Mouse (Mus musculus): ENCODE data around the gene Dll3. TPM values are rescaled to one million over a fixed set of nuclear protein-coding genes. Genes with fewer than 3 reads are reported as not detected.

Gene Dll3
- polyA plus RNA-seq, 1 experiment from 2014 or later, result 19.2 TPM

DNA sequence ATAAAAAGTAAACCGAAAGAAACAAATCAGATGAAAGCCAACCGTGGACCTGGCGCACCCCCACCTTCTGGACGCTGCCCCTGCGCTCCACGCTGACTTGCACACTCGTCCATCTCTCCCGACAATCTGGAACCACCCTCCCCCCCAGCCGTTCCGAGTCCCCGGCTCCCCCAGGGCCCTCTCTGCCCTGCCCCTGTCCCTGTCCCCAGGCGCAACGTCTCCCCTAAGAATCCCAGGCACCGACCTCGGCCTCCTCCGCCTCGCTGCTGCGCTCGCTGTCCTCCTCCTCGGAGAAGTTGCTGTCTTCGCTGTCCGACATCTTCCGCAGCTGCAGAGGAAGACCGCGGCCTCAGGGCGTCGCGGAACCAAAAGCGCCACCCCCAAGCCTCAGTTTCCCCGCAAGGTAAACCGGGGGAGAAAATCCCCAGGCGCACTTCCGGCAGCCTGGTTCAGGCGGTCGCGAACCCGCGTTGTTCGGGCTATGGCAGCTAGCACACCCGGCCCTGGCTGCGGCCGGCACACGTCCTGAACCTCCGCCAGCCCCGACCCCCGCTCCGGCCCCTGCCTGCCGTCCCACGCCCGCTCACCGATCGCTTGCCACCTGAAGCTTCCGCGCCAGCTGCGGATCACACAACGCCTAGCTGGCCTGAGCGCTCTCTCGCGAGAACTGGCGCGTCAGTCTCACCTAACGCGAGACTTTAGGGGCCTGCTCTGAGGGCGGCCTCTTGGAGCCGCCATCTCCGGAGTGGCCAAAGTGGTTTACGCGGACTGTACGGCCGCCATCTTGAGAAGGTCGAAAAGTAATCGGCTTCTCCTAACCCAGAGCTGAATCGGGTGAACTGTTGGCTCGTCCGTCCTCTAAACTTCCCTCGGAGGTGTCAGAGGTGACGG lies 36.3 kb upstream of the Dll3 start, which contains the start of gene Supt5:
Gene Supt5, minus strand, starts transcription at position 639 of the 891 bp plus-strand sequence.
- peaks cover 12% of the 10 kb centered on the region for H3K4me1 ChIP-seq (ENCODE audit: control insufficient read depth, insufficient read depth, low read depth, low read length)
- H3K4me3 ChIP-seq (ENCODE audit: low read length), result peak within 1 kb of the TSS; percentile 99
- peak within 1 kb of the TSS; percentile 76 for H3K27ac ChIP-seq (ENCODE audit: low read depth, low read length)
- peak within 1 kb of the TSS; percentile 72 for H3K9ac ChIP-seq (ENCODE audit: low read depth, low read length)
- no peaks in the 10 kb centered on the region for H3K27me3 ChIP-seq (replicated peaks; ENCODE audit: control insufficient read depth, insufficient read depth, low read length)
- no peaks in the 10 kb centered on the region for H3K36me3 ChIP-seq (ENCODE audit: control insufficient read depth, insufficient read depth, low read length)
- ATAC-seq, result peak; percentile 99
- no peaks in the 10 kb centered on the region for H3K9me3 ChIP-seq (ENCODE audit: control insufficient read depth, low read length)
- whole genome bisulfite sequencing, result under 1% methylated on average over 76 of the region's 77 CpGs
- H3K4me2 ChIP-seq (ENCODE audit: low read length), result peak within 1 kb of the TSS; percentile 86

GRCm38 (mm10) chr7:28335471-28335870 lies 33.4 kb upstream of the Dll3 start:
- H3K27ac ChIP-seq (ENCODE audit: low read depth, low read length), result no peak overlapping the region
- H3K9me3 ChIP-seq (ENCODE audit: control insufficient read depth, low read length), result no peaks in the 10 kb centered on the region
- H3K4me3 ChIP-seq (ENCODE audit: low read length), result no peak overlapping the region
- peaks cover 4% of the 10 kb centered on the region for H3K36me3 ChIP-seq (ENCODE audit: control insufficient read depth, insufficient read depth, low read length)
- no peak overlapping the region for H3K9ac ChIP-seq (ENCODE audit: low read depth, low read length)
- WGBS, result 100% methylated on average over 2 of the region's 2 CpGs
- no peak for ATAC-seq
- no peaks in the 10 kb centered on the region for H3K27me3 ChIP-seq (replicated peaks; ENCODE audit: control insufficient read depth, insufficient read depth, low read length)
- H3K4me1 ChIP-seq (ENCODE audit: control insufficient read depth, insufficient read depth, low read depth, low read length), result peaks cover 12% of the 10 kb centered on the region
- no peak overlapping the region for H3K4me2 ChIP-seq (ENCODE audit: low read length)

GRCm38 (mm10) chr7:28334534-28334933 lies 32.5 kb upstream of the Dll3 start:
- H3K4me2 ChIP-seq (ENCODE audit: low read length), result no peak overlapping the region
- H3K4me1 ChIP-seq (ENCODE audit: control insufficient read depth, insufficient read depth, low read depth, low read length), result peaks cover 12% of the 10 kb centered on the region
- no peaks in the 10 kb centered on the region for H3K9me3 ChIP-seq (ENCODE audit: control insufficient read depth, low read length)
- no peak overlapping the region for H3K9ac ChIP-seq (ENCODE audit: low read depth, low read length)
- 95% methylated on average over 4 of the region's 4 CpGs for WGBS
- H3K36me3 ChIP-seq (ENCODE audit: control insufficient read depth, insufficient read depth, low read length), result peaks cover 12% of the 10 kb centered on the region
- no peak overlapping the region for H3K27ac ChIP-seq (ENCODE audit: low read depth, low read length)
- no peak for ATAC-seq
- H3K27me3 ChIP-seq (replicated peaks; ENCODE audit: control insufficient read depth, insufficient read depth, low read length), result no peaks in the 10 kb centered on the region
- H3K4me3 ChIP-seq (ENCODE audit: low read length), result no peak overlapping the region

DNA sequence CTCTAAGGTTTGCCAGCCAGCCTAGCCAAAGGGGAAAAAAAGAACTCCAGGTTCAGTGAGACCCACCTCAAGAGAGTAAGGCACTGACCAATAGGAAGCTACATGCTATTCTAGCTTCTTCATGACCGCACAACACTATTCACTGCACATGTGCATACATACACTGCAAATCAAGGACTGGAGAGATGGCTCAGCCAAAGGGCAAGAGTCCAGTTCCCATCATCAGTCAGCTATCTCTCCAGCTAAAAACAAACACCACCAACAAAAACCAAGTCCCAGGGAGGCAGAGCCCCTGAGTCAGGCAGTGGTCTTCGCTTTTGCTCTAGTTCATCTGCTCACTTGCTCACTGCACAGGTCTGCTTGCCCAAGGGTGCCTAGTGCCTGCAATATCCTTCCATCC lies 26.2 kb upstream of the Dll3 start:
- H3K4me1 ChIP-seq (ENCODE audit: control insufficient read depth, insufficient read depth, low read depth, low read length), result no peaks in the 10 kb centered on the region
- H3K36me3 ChIP-seq (ENCODE audit: control insufficient read depth, insufficient read depth, low read length), result peaks cover 58% of the 10 kb centered on the region
- 100% methylated on average over 2 of the region's 2 CpGs for WGBS
- H3K4me2 ChIP-seq (ENCODE audit: low read length), result no peak overlapping the region
- no peak for ATAC-seq
- no peak overlapping the region for H3K4me3 ChIP-seq (ENCODE audit: low read length)
- H3K9me3 ChIP-seq (ENCODE audit: control insufficient read depth, low read length), result no peaks in the 10 kb centered on the region
- no peaks in the 10 kb centered on the region for H3K27me3 ChIP-seq (replicated peaks; ENCODE audit: control insufficient read depth, insufficient read depth, low read length)
- no peak overlapping the region for H3K27ac ChIP-seq (ENCODE audit: low read depth, low read length)
- H3K9ac ChIP-seq (ENCODE audit: low read depth, low read length), result no peak overlapping the region

DNA sequence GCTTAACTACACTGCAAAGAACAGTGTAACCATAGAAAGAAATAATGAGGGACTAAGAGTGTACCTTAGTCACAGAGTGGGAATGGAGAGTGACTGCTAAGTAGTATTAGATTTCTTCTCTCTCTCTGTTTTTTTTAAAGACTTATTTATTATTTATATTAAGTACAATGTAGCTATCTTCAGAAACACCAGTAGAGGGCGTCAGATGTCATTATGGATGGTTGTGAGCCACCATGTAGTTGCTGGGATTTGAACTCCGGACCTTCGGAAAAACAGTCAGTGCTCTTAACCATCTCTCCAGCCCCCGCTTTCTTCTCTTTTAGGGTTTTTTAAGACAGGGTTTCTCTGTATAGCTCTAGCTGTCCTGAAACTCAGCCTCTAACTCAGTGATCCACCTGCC lies 24.4 kb upstream of the Dll3 start:
- H3K4me2 ChIP-seq (ENCODE audit: low read length), result no peak overlapping the region
- H3K4me3 ChIP-seq (ENCODE audit: low read length), result no peak overlapping the region
- WGBS, result 78% methylated on average over 4 of the region's 4 CpGs
- no peaks in the 10 kb centered on the region for H3K9me3 ChIP-seq (ENCODE audit: control insufficient read depth, low read length)
- H3K27ac ChIP-seq (ENCODE audit: low read depth, low read length), result no peak overlapping the region
- ATAC-seq, result no peak
- no peaks in the 10 kb centered on the region for H3K27me3 ChIP-seq (replicated peaks; ENCODE audit: control insufficient read depth, insufficient read depth, low read length)
- no peaks in the 10 kb centered on the region for H3K4me1 ChIP-seq (ENCODE audit: control insufficient read depth, insufficient read depth, low read depth, low read length)
- H3K9ac ChIP-seq (ENCODE audit: low read depth, low read length), result no peak overlapping the region
- peaks cover 73% of the 10 kb centered on the region for H3K36me3 ChIP-seq (ENCODE audit: control insufficient read depth, insufficient read depth, low read length)

- Histone ChIP-seq H3K4me3 (ENCODE audit: low read length) (no peak overlapping the region), H3K9ac (ENCODE audit: low read depth, low read length) (no peak overlapping the region), H3K36me3 (ENCODE audit: control insufficient read depth, insufficient read depth, low read length) (peaks cover 75% of the 10 kb centered on the region), H3K9me3 (ENCODE audit: control insufficient read depth, low read length) (no peaks in the 10 kb centered on the region), H3K27ac (ENCODE audit: low read depth, low read length) (no peak overlapping the region), H3K4me1 (ENCODE audit: control insufficient read depth, insufficient read depth, low read depth, low read length) (no peaks in the 10 kb centered on the region), H3K4me2 (ENCODE audit: low read length) (no peak overlapping the region), H3K27me3 (replicated peaks; ENCODE audit: control insufficient read depth, insufficient read depth, low read length) (no peaks in the 10 kb centered on the region)
- no peak for ATAC-seq
- 96% methylated on average over 8 of the region's 8 CpGs for WGBS
Measured at GRCm38 (mm10) chr7:28325293-28325692, 23.3 kb upstream of the Dll3 start.

GRCm38 (mm10) chr7:28321974-28322720 lies 20.1 kb upstream of the Dll3 start:
- 95% methylated on average over 15 of the region's 15 CpGs for WGBS
- Histone ChIP-seq H3K27me3 (replicated peaks; ENCODE audit: control insufficient read depth, insufficient read depth, low read length) (no peaks in the 10 kb centered on the region), H3K9ac (ENCODE audit: low read depth, low read length) (no peak overlapping the region), H3K4me2 (ENCODE audit: low read length) (no peak overlapping the region), H3K9me3 (ENCODE audit: control insufficient read depth, low read length) (no peaks in the 10 kb centered on the region), H3K36me3 (ENCODE audit: control insufficient read depth, insufficient read depth, low read length) (peaks cover 79% of the 10 kb centered on the region), H3K4me1 (ENCODE audit: control insufficient read depth, insufficient read depth, low read depth, low read length) (no peaks in the 10 kb centered on the region), H3K27ac (ENCODE audit: low read depth, low read length) (no peak overlapping the region), H3K4me3 (ENCODE audit: low read length) (no peak overlapping the region)
- ATAC-seq, result no peak

GRCm38 (mm10) chr7:28318714-28319113 lies 16.7 kb upstream of the Dll3 start:
- H3K9ac ChIP-seq (ENCODE audit: low read depth, low read length), result no peak overlapping the region

GRCm38 (mm10) chr7:28318036-28318435 lies 16.0 kb upstream of the Dll3 start:
- H3K4me2 ChIP-seq (ENCODE audit: low read length), result no peak overlapping the region
- H3K27ac ChIP-seq (ENCODE audit: low read depth, low read length), result no peak overlapping the region
- H3K4me3 ChIP-seq (ENCODE audit: low read length), result no peak overlapping the region
- no peaks in the 10 kb centered on the region for H3K4me1 ChIP-seq (ENCODE audit: control insufficient read depth, insufficient read depth, low read depth, low read length)
- H3K27me3 ChIP-seq (replicated peaks; ENCODE audit: control insufficient read depth, insufficient read depth, low read length), result no peaks in the 10 kb centered on the region
- no peaks in the 10 kb centered on the region for H3K9me3 ChIP-seq (ENCODE audit: control insufficient read depth, low read length)
- no peak overlapping the region for H3K9ac ChIP-seq (ENCODE audit: low read depth, low read length)
- ATAC-seq, result no peak
- 89% methylated on average over 3 of the region's 3 CpGs for WGBS
- peaks cover 75% of the 10 kb centered on the region for H3K36me3 ChIP-seq (ENCODE audit: control insufficient read depth, insufficient read depth, low read length)

More at GRCm38 (mm10) chr7:28318714-28319113, 16.7 kb upstream of the Dll3 start:
- Histone ChIP-seq H3K4me1 (ENCODE audit: control insufficient read depth, insufficient read depth, low read depth, low read length) (no peaks in the 10 kb centered on the region), H3K36me3 (ENCODE audit: control insufficient read depth, insufficient read depth, low read length) (peaks cover 80% of the 10 kb centered on the region), H3K27ac (ENCODE audit: low read depth, low read length) (no peak overlapping the region), H3K4me3 (ENCODE audit: low read length) (no peak overlapping the region), H3K4me2 (ENCODE audit: low read length) (no peak overlapping the region), H3K9me3 (ENCODE audit: control insufficient read depth, low read length) (no peaks in the 10 kb centered on the region), H3K27me3 (replicated peaks; ENCODE audit: control insufficient read depth, insufficient read depth, low read length) (no peaks in the 10 kb centered on the region)
- no peak for ATAC-seq
- 92% methylated on average over 17 of the region's 17 CpGs for WGBS

All from hindbrain, embryonic 16.5 days (tissue).